Mouse (Mus musculus) 3T3-L1 (cell line): ENCODE measurements around the gene 4930522H14Rik.

ENCODE experiments used
- DNase-seq: peaks from one replicate; pipeline ENCODE4 v3.0.0-alpha.2; 2015; ENCODE audit warnings: low read depth, low spot score

Gene 4930522H14Rik

DNA sequence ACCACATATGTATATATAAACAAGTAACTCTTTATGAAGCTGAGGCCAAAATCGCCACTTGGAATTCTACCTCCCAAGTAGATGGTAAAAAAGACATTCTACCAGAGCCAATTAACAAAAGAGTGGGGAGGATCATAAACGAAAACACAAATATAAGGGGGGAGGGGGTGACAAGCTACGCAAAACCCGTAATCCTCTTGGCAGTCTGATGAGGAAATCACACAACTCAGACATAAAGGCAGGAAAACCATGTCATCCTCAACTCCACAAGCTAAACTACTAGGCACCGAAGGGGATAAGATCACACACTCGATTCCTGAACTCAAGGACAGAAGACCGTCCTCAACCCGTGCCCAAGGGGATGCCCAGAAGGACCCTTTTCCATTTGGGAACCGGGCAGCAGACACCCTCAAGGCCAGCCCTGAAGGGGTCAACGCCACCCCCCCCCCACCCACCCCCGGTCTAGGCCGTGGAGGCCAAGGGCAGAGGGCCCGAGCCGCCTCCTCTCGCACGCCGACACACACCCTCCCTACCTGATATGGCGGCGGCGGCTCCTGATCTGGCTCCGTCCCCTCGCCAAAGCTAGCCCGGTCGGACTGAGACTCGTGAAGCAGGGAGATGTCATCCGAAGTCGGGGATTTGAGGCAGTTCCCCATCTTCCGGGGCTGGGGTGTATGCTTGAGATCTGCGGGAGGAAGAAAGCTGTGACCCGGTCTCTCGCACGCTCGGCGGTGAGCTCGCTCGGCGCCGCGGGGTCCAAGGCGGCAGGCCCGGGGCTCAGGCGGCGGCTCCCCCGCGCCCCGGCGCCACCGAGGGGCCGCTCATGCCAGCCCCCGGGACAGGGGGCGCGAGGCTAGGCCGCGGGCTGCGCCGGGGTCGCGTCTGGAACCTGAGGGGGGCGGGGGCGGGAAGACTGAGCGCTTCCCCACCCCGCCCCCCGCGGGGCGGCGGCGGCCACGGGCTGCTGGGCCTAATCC is 55.2 kb downstream of the 4930522H14Rik start:
- peak; percentile 52 for DNase-seq

DNA sequence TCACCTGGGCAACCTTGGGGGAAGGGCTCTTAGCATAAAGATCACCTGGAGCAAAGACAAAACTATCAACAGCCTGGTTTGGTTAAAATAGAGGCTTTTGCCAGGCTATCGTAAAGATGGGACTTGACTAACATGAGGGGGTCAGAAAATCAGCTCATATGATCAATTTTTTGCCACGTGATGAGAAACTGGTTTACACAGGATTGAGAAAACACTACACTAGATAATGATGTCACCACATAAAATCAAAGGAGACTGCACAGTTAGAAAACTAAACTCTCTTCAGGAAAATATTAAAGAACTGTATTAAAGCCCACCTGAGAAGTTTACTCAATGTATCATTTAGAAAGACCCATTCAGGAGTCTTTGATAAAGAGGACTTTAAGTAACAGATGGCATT is 56.0 kb downstream of the 4930522H14Rik start:
- DNase-seq: peak; percentile 29

DNA sequence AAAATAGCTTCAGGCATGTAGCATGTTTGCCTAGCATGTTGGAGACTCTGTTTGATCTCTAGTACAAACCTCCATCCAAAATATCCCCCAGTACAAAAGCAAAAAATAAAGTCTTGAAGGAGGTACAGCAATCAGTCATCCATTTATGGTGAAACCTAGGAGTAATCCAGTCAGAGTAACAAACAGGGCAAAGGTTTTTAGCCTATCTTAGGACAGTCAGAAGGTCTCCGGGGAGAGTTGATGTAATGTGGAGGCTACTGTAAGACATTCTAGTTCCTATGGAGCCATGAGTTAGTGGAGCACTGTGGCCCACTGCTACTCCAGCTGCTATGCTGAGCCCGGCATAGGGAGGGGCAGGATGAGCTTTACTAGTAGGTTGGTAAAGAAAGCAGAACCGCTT is 58.5 kb downstream of the 4930522H14Rik start:
- no peak for DNase-seq

DNA sequence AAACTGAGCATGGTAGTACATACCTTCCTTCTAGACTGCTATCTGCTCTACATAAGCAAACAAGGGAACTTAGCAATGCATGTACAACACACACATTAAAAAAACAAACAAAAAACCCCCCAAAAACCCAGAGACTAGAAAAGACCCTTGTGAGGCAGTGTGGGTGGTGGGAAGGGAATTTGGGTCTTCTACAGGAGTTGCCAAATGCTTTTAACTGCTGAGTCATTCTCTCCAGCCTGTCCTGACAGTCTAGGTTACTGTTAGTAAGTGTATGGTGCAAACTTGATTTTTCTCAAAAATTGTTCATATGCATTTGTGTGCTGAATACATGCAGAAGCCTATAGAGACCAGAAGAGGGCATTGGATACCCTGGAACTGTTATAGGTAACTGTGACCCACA is 59.5 kb downstream of the 4930522H14Rik start:
- DNase-seq: peak; percentile 30

DNA sequence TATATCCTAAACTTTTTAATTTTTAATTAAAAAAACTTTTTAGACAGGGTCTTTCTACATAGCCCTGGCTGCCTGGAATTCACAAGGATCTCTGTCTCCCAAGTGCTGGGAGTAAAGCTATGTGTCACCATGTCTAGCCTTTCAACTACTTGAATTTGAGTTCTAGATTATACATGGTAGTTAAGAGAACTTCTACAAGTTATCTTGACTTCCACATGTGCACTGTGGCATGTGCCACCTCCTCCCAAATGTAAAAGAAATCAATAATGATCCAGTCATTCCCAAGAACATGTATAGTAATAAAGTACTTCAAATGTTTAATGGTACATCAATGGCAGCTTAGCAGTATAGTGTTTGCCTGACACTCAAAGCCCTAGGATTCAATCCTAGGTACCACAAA is 63.4 kb downstream of the 4930522H14Rik start:
- no peak for DNase-seq

DNA sequence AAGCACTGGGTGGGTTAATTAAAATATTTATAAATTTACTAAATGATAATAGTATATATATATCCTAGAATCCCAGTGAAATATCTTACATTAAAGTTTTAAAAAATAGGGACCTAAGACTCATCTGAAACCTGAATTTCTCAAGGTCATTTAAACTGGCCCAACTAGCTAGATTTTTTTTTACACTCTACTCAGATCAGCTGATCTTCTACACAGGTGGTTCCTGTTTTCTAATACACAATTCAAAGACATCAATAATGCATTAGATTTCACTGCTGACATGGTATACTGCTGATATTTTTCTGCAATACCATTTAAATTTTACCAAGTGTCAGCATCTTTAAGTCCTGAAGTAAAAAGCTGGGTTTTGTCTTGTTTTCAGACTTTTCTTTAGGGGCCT is 67.2 kb downstream of the 4930522H14Rik start:
- DNase-seq: no peak

DNA sequence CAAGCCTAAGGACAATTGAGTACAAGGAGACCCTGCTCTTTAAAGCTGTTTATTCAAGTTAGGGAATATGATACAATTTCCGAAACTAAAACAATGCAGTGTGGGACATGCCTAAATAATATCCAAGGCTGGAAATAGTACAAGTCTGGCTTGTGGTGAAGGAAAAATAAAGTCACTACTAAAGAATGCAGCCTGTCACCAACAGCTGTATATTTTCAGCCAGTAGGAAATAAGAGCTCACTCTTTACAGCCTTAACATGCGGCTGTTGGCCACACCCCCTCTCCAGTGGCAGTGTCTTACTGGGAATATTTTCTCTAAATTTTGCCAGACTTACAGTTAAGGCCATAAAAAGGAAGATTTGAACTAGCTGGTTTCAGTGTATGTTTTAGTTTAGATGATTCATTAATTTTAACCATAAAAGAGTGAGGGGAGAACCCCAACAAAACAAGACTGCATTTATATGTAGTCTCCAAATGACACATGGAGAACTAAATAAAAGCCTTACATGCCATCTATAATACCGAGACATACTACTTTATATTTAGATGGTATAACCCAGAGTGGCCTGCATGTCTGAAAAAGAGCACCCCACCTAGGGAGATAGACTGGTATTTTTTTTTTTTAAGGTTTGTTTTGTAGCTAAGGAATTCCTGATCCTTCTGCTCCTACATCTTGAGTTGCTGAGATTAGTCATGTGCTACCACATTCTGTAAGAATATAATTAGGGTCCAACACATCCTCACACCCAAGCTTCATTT is 70.5 kb downstream of the 4930522H14Rik start:
- DNase-seq: peak; percentile 95

DNA sequence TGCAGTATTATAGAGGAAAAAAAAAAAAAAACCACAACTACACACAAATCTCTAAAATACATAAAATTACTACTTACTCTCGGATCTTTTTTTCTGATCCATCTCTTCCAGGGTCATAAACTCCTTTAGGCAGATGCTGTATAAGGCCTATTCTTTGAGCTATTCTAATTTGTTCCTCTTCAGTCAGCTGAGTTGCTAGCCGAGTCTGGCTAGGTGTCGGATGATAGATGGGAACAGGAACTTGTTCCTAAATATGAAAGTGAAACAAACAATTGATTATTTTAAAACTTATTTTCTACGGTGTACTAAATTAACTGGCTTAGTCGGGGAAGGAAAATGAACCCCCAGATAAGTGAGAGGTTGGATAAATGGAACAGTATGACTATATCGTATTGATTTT is 74.3 kb downstream of the 4930522H14Rik start:
- DNase-seq: no peak
